Comparison of ENCODE assay signal across 11 mouse cellular contexts in the genomic region with DNA sequence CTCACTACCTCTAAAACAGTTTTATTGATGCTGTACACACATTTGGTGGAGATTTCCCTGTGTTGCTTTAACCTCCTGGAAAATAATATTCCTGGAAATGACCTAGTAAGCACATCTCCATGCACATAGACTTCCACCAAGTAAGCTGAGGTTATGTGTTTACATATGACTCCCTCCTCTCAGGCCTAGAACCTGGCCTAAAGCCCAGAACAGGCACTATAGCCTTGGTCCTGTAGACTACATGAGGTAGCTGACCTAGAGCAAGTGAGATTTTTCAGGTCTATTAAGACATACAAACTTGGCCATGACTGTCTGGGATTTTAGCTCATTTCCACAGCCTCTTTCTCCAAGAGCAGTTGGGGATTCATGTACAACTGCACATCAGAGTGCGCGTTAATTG. TPM values are rescaled to one million over a fixed set of nuclear protein-coding genes. Genes with fewer than 3 reads are reported as not detected.
A peak's percentile ranks its signal among the peaks of the same experiment; 100 is the strongest.
DNase-seq lines count a peak whose midpoint lies in the region; ATAC-seq lines count a peak whose summit lies in the region.
"Had no signal": no experiment of that assay in that cellular context is flagged by ENCODE, and none has a peak within 500 bp of the region (broad histone marks: within the 10 kb centered on the region; RNA-seq: fewer than 3 reads in every experiment).

No protein-coding gene starts in this region.

- no peak for ATAC-seq in heart, embryonic 11.5 days (replicated peaks; ENCODE audit: insufficient number of reproducible peaks, low FRiP score, low TSS enrichment)
- ATAC-seq in forebrain, embryonic 16.5 days, result no peak
- ATAC-seq in liver, embryonic 15.5 days (ENCODE audit: insufficient read depth), result no peak

- no peak overlapping the region for H3K9ac ChIP-seq in heart, embryonic 11.5 days (ENCODE audit: low read depth, low read length)
- no peak overlapping the region for H3K9ac ChIP-seq in forebrain, embryonic 16.5 days (replicated peaks; ENCODE audit: low read depth, low read length)
- no peak overlapping the region for H3K9ac ChIP-seq in liver, embryonic 15.5 days

- H3K4me2 ChIP-seq in heart, embryonic 11.5 days, result peak overlapping the region; percentile 88; the same call in 1 of the 2 replicates
- peak overlapping the region; percentile 81 for H3K4me2 ChIP-seq in forebrain, embryonic 16.5 days (ENCODE audit: low read length)
- H3K4me2 ChIP-seq in liver, embryonic 15.5 days, result peak overlapping the region; percentile 89

- intact Hi-C loops in heart, postnatal 14 days (cut with DNase I), result no loop called here

- H3K27ac ChIP-seq in heart, embryonic 11.5 days (ENCODE audit: low read depth, low read length), result no peak overlapping the region
- no peak overlapping the region for H3K27ac ChIP-seq in forebrain, embryonic 16.5 days (ENCODE audit: low read length)
- peak overlapping the region; percentile 21; the same call in 1 of the 2 replicates for H3K27ac ChIP-seq in liver, embryonic 15.5 days (replicated peaks)

- no peaks in the 10 kb centered on the region for H3K27me3 ChIP-seq in heart, embryonic 11.5 days (ENCODE audit: control insufficient read depth, insufficient read depth, low read length)
- H3K27me3 ChIP-seq in forebrain, embryonic 16.5 days (replicated peaks; ENCODE audit: control insufficient read depth, insufficient read depth, low read length), result no peaks in the 10 kb centered on the region; the same call in 1 of the 2 replicates
- H3K27me3 ChIP-seq in liver, embryonic 15.5 days, result peaks cover 6% of the 10 kb centered on the region; the same call in 1 of the 2 replicates
- H3K27me3 ChIP-seq: limb, embryonic 15.5 days had no signal

- no peak for DNase-seq in heart, postnatal 14 days
- DNase-seq in 3T3-L1 (ENCODE audit: low read depth, low spot score), result peak; percentile 66
- no peak for DNase-seq in right cerebral cortex, adult 18-20 months
- no peak for DNase-seq in right cerebral cortex, postnatal 10 days (ENCODE audit: low spot score in 2 of 2)
- DNase-seq in cerebellum, postnatal 25 days, result no peak
- DNase-seq: cerebellum, adult 9-11 months; heart, adult 11 months had no signal

- no peak overlapping the region for H3K4me3 ChIP-seq in heart, embryonic 11.5 days (ENCODE audit: low read depth, low read length)
- no peak overlapping the region for H3K4me3 ChIP-seq in forebrain, embryonic 16.5 days (replicated peaks; ENCODE audit: low read length)
- peak overlapping the region; percentile 84; the same call in 1 of the 2 replicates for H3K4me3 ChIP-seq in liver, embryonic 15.5 days (replicated peaks)

- H3K4me1 ChIP-seq in heart, embryonic 11.5 days (ENCODE audit: control insufficient read depth, insufficient read depth, low read length), result peaks cover 14% of the 10 kb centered on the region
- H3K4me1 ChIP-seq in forebrain, embryonic 16.5 days (replicated peaks; ENCODE audit: control insufficient read depth, insufficient read depth, low read length), result peaks cover 16% of the 10 kb centered on the region
- H3K4me1 ChIP-seq in liver, embryonic 15.5 days (replicated peaks), result peaks cover 39% of the 10 kb centered on the region

- no peaks in the 10 kb centered on the region for H3K9me3 ChIP-seq in heart, embryonic 11.5 days (replicated peaks; ENCODE audit: control insufficient read depth, low read length)
- H3K9me3 ChIP-seq in forebrain, embryonic 16.5 days (ENCODE audit: control insufficient read depth, low read length), result no peaks in the 10 kb centered on the region
- no peaks in the 10 kb centered on the region for H3K9me3 ChIP-seq in liver, embryonic 15.5 days (replicated peaks)
- H3K9me3 ChIP-seq: limb, embryonic 15.5 days had no signal

- WGBS in heart, embryonic 11.5 days (ENCODE audit: insufficient replicate concordance), result 96% methylated on average over 2 of the region's 2 CpGs
- 100% methylated on average over 2 of the region's 2 CpGs for WGBS in forebrain, embryonic 16.5 days
- WGBS in liver, embryonic 15.5 days (ENCODE audit: insufficient replicate concordance), result 93% methylated on average over 2 of the region's 2 CpGs

- peaks cover 7% of the 10 kb centered on the region; the same call in 1 of the 2 replicates for H3K36me3 ChIP-seq in heart, embryonic 11.5 days (ENCODE audit: control insufficient read depth, insufficient read depth, low read length)
- no peaks in the 10 kb centered on the region for H3K36me3 ChIP-seq in forebrain, embryonic 16.5 days (ENCODE audit: control insufficient read depth, insufficient read depth)
- H3K36me3 ChIP-seq in liver, embryonic 15.5 days (replicated peaks), result peaks cover 37% of the 10 kb centered on the region

RNA-seq across cellular contexts. Expression of gene Lztr1, which starts 1.7 kb away (rescaled TPM):
- 46.6 and 47.4 TPM in 2 replicates for polyA plus RNA-seq in heart, embryonic 11.5 days (2014; fragmentation: Nextera tagmentation; extraction: Ambion mirVana)
- total RNA-seq in heart, postnatal 14 days (2021), result 10 to 100 TPM; 39.4 to 42.8 TPM
- 130 and 150 TPM in 2 replicates for polyA plus RNA-seq in forebrain, embryonic 16.5 days (2015; fragmentation: Nextera tagmentation; extraction: Ambion mirVana)
- 20.7 and 21.0 TPM in 2 replicates for polyA plus RNA-seq in liver, embryonic 15.5 days (2015; fragmentation: Nextera tagmentation; extraction: Ambion mirVana)

RNA-seq across cellular contexts. Expression of gene Aifm3, which starts 20.7 kb away (rescaled TPM):
- 0.54 and 0.68 TPM in 2 replicates for polyA plus RNA-seq in heart, embryonic 11.5 days (2014; fragmentation: Nextera tagmentation; extraction: Ambion mirVana)
- total RNA-seq in heart, postnatal 14 days (2021), result under 1 TPM; 0.19 to 0.24 TPM
- polyA plus RNA-seq in forebrain, embryonic 16.5 days (2015; fragmentation: Nextera tagmentation; extraction: Ambion mirVana), result 9.5 and 12.6 TPM in 2 replicates
- polyA plus RNA-seq in liver, embryonic 15.5 days (2015; fragmentation: Nextera tagmentation; extraction: Ambion mirVana), result 2.3 and 3.4 TPM in 2 replicates

RNA-seq across cellular contexts. Expression of gene Thap7, which starts 20.8 kb away (rescaled TPM):
- 31.4 and 34.0 TPM in 2 replicates for polyA plus RNA-seq in heart, embryonic 11.5 days (2014; fragmentation: Nextera tagmentation; extraction: Ambion mirVana)
- 10 to 100 TPM; 14.3 to 14.7 TPM for total RNA-seq in heart, postnatal 14 days (2021)
- polyA plus RNA-seq in forebrain, embryonic 16.5 days (2015; fragmentation: Nextera tagmentation; extraction: Ambion mirVana), result 66.3 and 66.5 TPM in 2 replicates
- polyA plus RNA-seq in liver, embryonic 15.5 days (2015; fragmentation: Nextera tagmentation; extraction: Ambion mirVana), result 21.4 and 23.7 TPM in 2 replicates

RNA-seq across cellular contexts. Expression of gene Lrrc74b, which starts 50.9 kb away (rescaled TPM):
- not detected in 2 replicates for polyA plus RNA-seq in heart, embryonic 11.5 days (2014; fragmentation: Nextera tagmentation; extraction: Ambion mirVana)
- total RNA-seq in heart, postnatal 14 days (2021), result under 1 TPM; 0.15 to 0.24 TPM
- 0.38 and 1.0 TPM in 2 replicates for polyA plus RNA-seq in forebrain, embryonic 16.5 days (2015; fragmentation: Nextera tagmentation; extraction: Ambion mirVana)
- polyA plus RNA-seq in liver, embryonic 15.5 days (2015; fragmentation: Nextera tagmentation; extraction: Ambion mirVana), result not detected in 2 replicates
- polyA plus RNA-seq: limb, embryonic 15.5 days had no signal

RNA-seq across cellular contexts. Expression of gene P2rx6, which starts 51.5 kb away (rescaled TPM):
- polyA plus RNA-seq in heart, embryonic 11.5 days (2014; fragmentation: Nextera tagmentation; extraction: Ambion mirVana), result 0.51 and 0.70 TPM in 2 replicates
- under 1 TPM; 0.54 to 0.84 TPM for total RNA-seq in heart, postnatal 14 days (2021)
- polyA plus RNA-seq in forebrain, embryonic 16.5 days (2015; fragmentation: Nextera tagmentation; extraction: Ambion mirVana), result 1.5 and 1.6 TPM in 2 replicates
- polyA plus RNA-seq in liver, embryonic 15.5 days (2015; fragmentation: Nextera tagmentation; extraction: Ambion mirVana), result 0.09 and 0.14 TPM in 2 replicates
